Mouse (Mus musculus): ENCODE measurements at regions not wholly inside any gene's neighbourhood (a gene's known extent, or its start where the extent isn't known, plus 50 kb on each side); places are given as distances from the start of the nearest gene placed in this dataset.

- no peak for TF ChIP-seq POLR2A (IDR thresholded peaks at IDR 0.05; ENCODE audit: extremely low read depth, insufficient read depth, low read length)
- TF ChIP-seq CTCF (IDR thresholded peaks at IDR 0.05; ENCODE audit: low read depth, low read length): no peak
Measured at GRCm38 (mm10) chr12:39558491-39558890, 479.3 kb downstream of the Arl4a start.
